Mouse (Mus musculus): ENCODE measurements at regions not wholly inside any gene's neighbourhood (a gene's known extent, or its start where the extent isn't known, plus 50 kb on each side); places are given as distances from the start of the nearest gene placed in this dataset.
"Not testable (repeated sequence)": the region's sequence is repeated elsewhere in the genome, so short reads cannot be mapped to it uniquely, and the experiment has no call there.

DNA sequence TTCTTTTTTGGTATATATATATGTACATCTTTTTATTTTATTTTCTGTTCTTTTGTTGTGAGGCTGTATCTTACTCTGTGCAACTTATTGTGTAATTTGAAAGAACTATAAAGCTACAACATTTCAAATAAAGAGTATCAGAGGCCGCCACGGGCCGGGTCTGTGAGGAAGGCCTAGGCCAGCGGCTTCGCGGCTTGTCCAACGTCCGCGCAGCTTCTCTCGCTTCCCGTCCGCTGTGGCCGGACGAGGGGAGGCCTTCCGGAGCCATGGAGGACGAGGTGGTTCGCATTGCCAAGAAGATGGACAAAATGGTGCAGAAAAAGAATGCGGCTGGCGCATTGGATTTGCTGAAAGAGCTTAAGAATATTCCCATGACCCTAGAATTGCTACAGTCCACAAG, 167.4 kb downstream of the Kif21a start:
- DNase-seq (ENCODE audit: low spot score) = not testable (repeated sequence)

DNA sequence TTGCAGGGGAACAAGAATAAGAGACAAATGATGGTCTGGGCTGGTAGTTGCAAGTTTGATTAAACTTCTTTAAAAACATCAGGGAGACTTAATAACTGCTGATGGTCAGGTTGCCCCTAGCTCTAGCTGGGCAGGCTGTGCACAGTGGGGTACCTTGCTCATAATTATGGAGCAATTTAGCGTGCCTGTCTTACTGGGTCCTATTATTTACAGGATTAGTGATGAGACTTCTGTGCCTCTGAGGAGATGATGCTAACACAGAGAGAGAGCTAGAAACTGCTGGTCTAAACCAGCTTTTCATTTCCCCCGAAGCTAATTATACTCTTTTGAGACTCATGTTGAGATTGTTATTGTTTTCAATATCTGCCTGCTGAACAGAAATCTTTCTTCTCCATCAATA, 180.3 kb downstream of the Kif21a start:
- DNase-seq (ENCODE audit: low spot score) = no peak

DNA sequence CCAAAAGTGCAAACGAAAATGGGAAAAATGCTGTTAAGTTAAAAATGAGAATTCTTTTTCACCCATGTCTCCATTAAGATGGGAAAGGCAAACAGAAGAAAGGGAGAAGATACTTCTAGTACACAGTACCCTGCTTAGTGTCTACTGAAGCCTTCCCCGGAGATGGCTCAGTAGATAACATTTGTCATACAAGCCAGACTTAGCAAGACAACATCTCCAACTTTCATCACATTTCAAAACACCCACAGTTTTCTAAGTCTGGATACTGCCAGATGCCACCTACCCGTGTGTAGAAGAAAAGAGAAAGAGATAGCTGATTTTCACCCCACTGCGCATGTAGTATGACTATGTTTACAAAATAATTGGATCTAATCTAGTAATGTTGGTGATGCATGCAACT, 174.5 kb upstream of the Cpne8 start:
- DNase-seq (ENCODE audit: low spot score) = not testable (repeated sequence)

DNA sequence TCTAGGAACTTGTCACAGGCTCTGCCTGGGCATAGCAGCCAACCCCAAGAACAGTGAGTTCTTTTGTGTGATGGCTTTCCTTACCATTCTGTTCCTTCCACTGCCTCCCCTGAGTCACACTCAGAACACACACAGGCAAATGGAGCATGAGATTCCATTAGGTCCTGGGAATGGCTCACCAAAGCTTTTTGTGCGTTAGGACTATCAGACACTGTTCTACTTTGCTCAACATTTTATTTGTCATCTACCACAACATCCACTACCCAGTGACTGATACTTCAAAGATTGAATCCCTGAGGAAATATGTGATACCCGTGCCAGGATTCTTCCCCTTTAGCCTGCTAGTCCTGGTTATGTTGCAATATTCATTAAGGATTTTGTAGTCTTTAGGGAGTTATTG, 172.8 kb upstream of the Cpne8 start:
- DNase-seq (ENCODE audit: low spot score) = no peak

DNA sequence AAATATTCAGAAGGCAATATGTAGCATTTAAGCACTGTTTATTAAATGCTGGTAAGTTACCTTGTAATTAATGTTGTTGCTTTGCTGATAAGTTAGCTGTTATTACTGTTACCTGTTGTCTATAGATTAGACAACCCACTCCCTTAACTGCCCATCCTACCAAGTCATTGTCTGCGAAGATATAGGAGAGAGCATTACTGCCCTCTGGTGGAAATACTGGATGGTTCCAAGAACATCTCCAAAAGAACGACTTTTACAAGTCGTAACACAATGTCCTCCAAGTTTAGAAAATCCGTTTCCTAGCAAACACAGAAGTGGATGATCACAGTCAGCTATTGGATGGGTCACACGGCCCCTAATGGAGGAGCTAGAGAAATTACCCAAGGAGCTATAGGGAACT, 162.2 kb upstream of the Cpne8 start:
- peak; percentile 28 for DNase-seq (ENCODE audit: low spot score)

DNA sequence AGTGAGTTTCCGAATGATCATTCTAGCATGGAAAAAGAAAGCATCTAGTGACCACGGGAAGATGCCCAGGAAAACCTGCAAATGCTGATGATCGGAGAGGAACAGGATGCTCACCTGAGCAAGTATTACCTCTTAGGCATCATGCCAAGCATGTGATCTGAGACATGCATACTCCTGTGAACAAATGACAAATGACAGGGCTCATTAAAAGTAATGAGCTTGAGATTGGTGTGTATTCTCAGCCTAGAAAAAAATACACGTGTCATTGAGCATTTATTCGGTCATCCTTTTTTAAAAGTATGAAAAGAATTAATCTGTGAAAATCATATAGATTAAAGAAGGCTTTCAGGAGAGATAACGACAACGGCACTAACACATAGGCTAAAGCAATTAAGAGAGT, 156.4 kb upstream of the Cpne8 start:
- DNase-seq (ENCODE audit: low spot score) = no peak

DNA sequence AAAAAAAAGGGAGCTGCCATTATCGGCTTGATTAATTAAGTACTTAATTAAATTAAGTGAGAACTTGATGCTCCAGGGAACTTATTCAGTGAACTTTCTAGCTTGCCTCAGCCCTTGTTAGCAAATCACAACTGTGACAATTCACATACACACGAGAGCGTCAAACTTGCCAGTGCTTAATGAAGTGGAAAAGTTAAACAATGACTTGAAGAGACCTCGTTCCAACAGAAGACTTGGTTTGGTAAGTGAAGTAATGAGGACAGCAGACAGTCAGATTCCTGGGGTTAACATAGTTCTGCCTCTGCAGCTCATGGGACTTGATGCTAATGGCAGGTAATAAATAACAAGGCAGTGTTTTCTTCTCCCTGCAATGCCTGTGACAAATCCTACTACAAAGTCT, 148.6 kb upstream of the Cpne8 start:
- DNase-seq (ENCODE audit: low spot score) = no peak

DNA sequence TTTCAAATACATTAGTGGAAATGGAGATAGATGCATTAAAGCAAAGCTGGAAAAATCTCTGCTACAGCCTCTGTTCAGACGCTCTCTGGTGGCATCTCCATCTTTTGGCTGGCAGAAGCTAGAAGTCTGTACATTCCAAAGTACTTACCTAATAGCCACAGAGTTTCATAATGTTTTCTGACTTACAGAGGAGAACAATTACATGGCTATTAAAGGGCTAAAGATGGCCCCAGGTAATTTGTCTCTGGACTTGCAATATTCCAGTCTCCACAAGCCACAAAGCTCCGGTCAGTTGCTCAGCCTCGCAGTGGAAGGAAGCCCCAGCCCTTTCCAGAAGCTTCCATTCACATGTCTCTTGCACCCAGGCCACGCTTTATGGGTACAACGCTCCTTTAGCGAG, 143.1 kb upstream of the Cpne8 start:
- no peak for DNase-seq (ENCODE audit: low spot score)

DNA sequence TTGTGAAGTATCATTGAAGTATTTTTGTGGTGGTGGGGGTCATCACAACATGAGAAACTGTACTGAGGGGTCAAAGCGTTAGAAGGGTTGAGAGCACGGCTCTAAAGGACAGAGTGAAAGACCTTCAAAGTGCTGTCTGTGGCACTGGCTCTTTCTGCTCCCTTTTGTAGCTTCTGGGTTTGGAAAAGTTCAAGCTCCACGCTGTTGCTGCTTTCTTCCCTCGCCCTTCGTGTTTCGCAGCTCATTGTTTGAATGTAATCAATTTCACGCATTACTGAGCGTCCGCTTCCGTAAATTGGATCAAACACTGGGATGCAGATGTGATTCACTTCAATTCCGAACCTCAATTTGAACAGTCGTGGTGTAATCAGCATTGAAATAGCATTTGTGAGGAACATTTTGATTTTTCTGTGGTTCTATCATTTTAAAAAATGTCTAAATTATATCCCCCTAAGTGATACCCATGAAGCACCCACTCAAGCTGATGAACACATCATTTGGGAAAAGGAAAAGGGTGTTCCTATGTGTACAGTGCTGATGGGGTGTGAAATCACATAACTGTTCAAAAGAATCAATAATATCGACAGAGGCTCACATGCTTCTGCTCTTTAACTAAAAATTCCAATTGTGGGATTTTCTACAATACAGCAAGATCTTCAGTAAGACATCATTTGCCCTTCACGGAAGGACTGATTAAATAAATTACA, 140.9 kb upstream of the Cpne8 start:
- DNase-seq (ENCODE audit: low spot score) = no peak

DNA sequence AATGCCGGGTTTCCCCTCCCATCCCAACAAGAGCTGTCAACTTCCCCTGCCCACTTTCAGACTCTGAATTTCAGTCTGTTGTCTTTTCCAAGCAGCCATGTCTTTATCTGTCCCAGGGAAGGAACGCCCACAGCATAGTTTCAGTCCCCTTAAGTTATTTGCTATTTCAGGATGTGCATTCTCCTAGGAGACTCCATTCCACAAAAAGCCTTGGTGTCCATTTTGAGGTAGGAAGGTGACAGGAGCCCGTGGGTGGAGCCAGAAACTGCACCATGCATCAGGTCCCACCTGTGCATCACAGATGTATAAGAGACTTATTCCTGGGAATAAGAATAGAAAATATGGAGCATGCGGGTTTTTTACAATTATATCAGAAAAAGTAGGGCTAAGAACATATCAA, 138.9 kb upstream of the Cpne8 start:
- DNase-seq (ENCODE audit: low spot score) = peak; percentile 12

DNA sequence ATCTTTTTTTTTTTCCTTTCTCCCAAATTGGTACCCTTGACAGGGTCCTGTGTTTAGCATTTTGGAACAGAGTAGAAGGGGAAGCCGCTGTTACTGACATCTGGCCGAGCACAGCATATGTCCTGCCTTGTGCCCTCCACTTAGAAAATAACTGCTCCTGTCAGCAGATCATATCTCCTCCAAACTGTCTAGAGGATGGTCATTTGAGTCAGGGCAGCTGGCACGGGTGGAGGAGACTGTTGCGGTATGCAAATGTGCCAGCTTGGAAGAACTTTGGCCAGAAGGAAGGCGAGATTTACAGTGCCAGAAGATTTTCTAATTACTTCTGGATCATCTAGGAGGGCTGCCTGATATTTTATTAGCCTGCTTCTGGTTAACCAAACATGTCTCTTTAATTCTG, 134.7 kb upstream of the Cpne8 start:
- DNase-seq (ENCODE audit: low spot score) = no peak

DNA sequence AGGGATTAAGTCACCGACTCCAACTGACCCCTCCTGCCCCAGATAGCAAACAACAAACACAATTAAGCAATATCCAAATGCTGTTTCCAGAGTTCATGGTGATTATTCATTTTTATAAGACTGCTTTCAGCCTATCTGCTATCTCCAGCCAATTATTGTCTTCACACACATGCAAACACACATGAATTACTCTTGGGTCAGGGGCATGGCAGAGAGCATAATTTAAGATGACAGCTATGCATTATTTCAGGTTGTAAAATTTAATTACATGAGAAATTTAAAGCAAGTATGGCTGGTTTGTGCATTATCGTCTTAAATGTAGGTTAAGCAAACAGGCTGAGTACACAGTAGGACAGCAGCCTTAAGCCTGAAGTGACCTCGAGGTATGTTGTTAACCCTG, 131.1 kb upstream of the Cpne8 start:
- DNase-seq (ENCODE audit: low spot score) = no peak

DNA sequence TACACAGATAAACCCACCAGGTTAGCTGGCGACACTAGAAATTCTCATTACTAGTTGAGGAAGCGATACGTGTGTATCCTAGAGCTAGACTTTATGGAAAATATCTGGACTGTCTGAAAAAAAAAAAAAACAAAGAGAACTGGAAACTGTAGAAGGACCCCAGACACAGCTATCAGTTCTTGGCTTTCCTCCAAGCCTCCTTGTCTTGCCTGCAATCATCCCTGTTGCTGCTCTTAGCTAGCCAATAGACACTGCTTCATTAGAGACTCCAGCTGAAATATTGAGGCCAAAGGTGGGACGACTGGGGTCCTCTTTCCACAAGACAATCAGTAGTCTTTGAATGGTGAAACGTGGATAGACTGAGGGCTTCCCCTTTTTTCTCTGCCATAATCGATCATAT, 129.0 kb upstream of the Cpne8 start:
- no peak for DNase-seq (ENCODE audit: low spot score)

DNA sequence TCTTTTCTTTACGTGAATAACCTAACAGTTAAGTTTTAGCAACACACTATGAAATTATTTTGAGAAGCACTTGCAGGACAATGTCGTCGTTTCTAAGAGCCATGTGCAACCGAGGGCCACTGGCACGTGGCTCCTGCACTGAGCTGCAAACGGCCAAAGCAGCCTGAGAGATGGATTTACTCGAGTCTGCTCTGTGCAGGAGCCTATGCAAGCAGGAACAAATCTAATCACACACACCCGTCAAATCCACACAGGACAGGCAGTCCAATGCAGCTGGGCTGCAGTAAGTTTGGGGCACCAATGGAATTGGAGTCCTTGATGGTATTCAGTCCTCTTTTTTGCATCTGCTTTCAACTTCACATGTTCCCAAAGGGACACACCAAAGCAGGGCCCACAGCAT, 118.8 kb upstream of the Cpne8 start:
- no peak for DNase-seq (ENCODE audit: low spot score)

DNA sequence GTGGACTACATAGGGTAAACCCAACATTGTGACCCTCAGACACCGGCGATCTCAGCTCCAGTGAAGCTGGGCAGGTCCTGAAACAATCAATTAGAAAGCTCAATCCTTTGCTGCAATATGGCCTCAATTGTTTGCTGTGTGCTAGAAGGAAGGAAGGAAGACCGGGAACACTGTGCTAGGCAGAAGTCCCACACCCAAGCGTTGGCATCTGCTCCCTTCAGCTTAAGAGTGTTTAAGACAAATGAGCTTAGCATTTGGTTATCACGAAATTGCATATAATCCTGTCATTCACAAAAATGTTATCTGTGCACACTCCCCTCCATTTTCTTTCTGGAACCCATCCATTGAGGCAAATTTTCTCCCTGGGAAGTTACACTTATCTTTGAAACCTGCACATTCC, 110.7 kb upstream of the Cpne8 start:
- DNase-seq (ENCODE audit: low spot score) = peak; percentile 12

DNA sequence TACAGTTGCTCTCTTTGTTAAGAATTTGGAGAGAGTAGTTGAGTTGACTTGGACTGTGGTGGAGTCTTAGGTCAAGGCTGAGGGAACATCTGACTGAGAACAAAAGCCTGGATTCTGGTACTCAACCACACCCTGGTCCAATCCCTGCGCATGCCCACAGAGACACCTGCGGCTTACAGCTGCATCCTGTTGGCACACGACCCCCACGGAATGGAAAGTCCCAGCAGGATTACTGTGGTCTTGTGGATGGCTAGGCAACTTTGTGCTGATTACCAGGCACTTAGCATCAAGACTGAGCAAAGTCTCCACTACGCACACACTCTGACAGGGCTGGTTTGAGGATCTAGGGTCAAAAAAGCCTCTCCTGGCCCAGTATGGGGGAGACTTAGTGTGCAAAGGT, 105.5 kb upstream of the Cpne8 start:
- no peak for DNase-seq (ENCODE audit: low spot score)

DNA sequence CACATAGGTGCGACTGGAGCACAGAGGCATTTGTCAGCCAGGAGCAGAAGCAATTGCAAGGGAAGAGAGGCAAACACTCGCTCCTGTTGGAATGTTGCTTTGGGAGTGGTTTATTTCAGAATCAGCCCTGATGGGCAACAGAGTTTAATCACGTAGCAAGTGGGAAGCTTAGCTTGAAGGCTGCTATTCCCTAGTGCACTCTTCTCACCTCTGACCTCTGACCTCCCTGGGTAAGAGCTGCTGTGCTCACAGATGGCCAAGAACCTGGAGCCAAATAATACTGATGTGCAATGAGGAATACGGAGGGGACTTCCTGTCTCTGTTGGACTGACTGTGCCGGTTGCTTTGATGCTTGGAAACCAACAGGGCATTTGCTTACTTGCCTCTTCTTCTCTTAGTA, 88.3 kb upstream of the Cpne8 start:
- no peak for DNase-seq (ENCODE audit: low spot score)

DNA sequence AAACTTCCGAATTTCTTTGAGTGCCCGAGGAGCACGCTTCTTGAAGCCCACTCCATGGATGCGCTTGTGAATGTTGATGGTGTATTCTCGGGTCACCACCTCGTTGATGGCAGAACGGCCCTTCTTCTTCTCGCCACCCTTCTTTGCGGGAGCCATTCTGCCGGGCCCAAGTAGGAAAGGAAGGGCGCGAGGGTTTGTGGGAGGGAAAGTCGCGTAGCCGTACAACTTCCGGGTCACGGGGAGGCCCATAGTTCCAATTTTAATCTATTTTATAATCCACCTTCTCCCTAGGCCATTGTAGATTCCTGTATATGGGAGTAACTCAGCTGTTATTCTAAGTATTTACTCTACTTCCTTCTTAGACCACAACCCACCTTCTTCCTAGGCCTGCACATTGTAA, 85.3 kb upstream of the Cpne8 start:
- DNase-seq (ENCODE audit: low spot score) = not testable (repeated sequence)

DNA sequence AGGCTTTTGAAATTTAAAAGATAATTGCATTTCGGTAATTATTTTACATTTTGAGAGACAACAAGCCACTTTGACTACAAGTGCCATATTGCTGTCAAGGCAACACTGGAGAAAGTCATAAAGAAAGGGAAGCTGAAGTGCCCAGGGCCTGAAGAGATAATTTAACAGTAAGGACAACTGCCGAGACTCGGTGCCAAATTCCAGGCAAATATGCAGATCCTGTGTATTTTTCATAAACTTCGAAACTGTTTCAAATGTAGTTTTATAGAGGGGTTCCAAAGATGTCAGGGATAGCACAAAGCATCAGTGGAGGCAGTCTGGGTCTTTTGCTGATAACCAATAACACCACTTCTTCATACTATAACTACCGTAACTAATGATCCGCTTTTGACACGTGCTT, 54.7 kb upstream of the Cpne8 start:
- DNase-seq (ENCODE audit: low spot score) = no peak
